Mouse (Mus musculus): ENCODE data around the gene Fgd6. TPM values are rescaled to one million over a fixed set of nuclear protein-coding genes. Genes with fewer than 3 reads are reported as not detected.

Gene Fgd6
- polyA plus RNA-seq, 1 experiment, result 3.7 TPM

GRCm38 (mm10) chr10:94164104-94164845 is 128.5 kb downstream of the Fgd6 start:
- Histone ChIP-seq H3K36me3 (ENCODE audit: control insufficient read depth, insufficient read depth, low read length) (peaks cover 50% of the 10 kb centered on the region), H3K4me1 (ENCODE audit: control insufficient read depth, insufficient read depth, insufficient read length, low read length) (no peaks in the 10 kb centered on the region), H3K27ac (ENCODE audit: insufficient read depth, low read depth, low read length) (no peak overlapping the region), H3K4me3 (ENCODE audit: low read depth, low read length) (no peak overlapping the region), H3K27me3 (ENCODE audit: control insufficient read depth, insufficient read depth, low read length) (no peaks in the 10 kb centered on the region)
- TF ChIP-seq CTCF (IDR thresholded peaks at IDR 0.05; ENCODE audit: extremely low read depth, insufficient read length, insufficient replicate concordance, low read depth, low read length), result no peak
- TF ChIP-seq POLR2A (IDR thresholded peaks at IDR 0.05; ENCODE audit: low read depth, low read length), result no peak
- WGBS, result 83% methylated on average over 5 of the region's 5 CpGs

GRCm38 (mm10) chr10:94165426-94165825 is 129.6 kb downstream of the Fgd6 start:
- WGBS, result 78% methylated on average over 16 of the region's 16 CpGs
- no peak overlapping the region for H3K27ac ChIP-seq (ENCODE audit: insufficient read depth, low read depth, low read length)
- no peaks in the 10 kb centered on the region for H3K4me1 ChIP-seq (ENCODE audit: control insufficient read depth, insufficient read depth, insufficient read length, low read length)
- peaks cover 53% of the 10 kb centered on the region for H3K36me3 ChIP-seq (ENCODE audit: control insufficient read depth, insufficient read depth, low read length)
- no peaks in the 10 kb centered on the region for H3K27me3 ChIP-seq (ENCODE audit: control insufficient read depth, insufficient read depth, low read length)
- H3K4me3 ChIP-seq (ENCODE audit: low read depth, low read length), result no peak overlapping the region
- TF ChIP-seq POLR2A (IDR thresholded peaks at IDR 0.05; ENCODE audit: low read depth, low read length) (no peak), CTCF (IDR thresholded peaks at IDR 0.05; ENCODE audit: extremely low read depth, insufficient read length, insufficient replicate concordance, low read depth, low read length) (no peak)

- 90% methylated on average over 11 of the region's 11 CpGs for WGBS
- Histone ChIP-seq H3K36me3 (ENCODE audit: control insufficient read depth, insufficient read depth, low read length) (peaks cover 56% of the 10 kb centered on the region), H3K27ac (ENCODE audit: insufficient read depth, low read depth, low read length) (no peak overlapping the region), H3K27me3 (ENCODE audit: control insufficient read depth, insufficient read depth, low read length) (no peaks in the 10 kb centered on the region), H3K4me3 (ENCODE audit: low read depth, low read length) (no peak overlapping the region), H3K4me1 (ENCODE audit: control insufficient read depth, insufficient read depth, insufficient read length, low read length) (peaks cover 3% of the 10 kb centered on the region; the same call in 1 of the 2 replicates)
- TF ChIP-seq CTCF (IDR thresholded peaks at IDR 0.05; ENCODE audit: extremely low read depth, insufficient read length, insufficient replicate concordance, low read depth, low read length), result no peak
- no peak for TF ChIP-seq POLR2A (IDR thresholded peaks at IDR 0.05; ENCODE audit: low read depth, low read length)
Observed at GRCm38 (mm10) chr10:94167051-94167750, 131.4 kb downstream of the Fgd6 start.

GRCm38 (mm10) chr10:94171440-94172130 is 135.8 kb downstream of the Fgd6 start:
- H3K36me3 ChIP-seq (ENCODE audit: control insufficient read depth, insufficient read depth, low read length), result peaks cover 45% of the 10 kb centered on the region
- peaks cover 3% of the 10 kb centered on the region; the same call in 1 of the 2 replicates for H3K4me1 ChIP-seq (ENCODE audit: control insufficient read depth, insufficient read depth, insufficient read length, low read length)
- H3K27me3 ChIP-seq (ENCODE audit: control insufficient read depth, insufficient read depth, low read length), result no peaks in the 10 kb centered on the region
- H3K4me3 ChIP-seq (ENCODE audit: low read depth, low read length), result no peak overlapping the region
- WGBS, result 71% methylated on average over 12 of the region's 12 CpGs
- no peak for TF ChIP-seq CTCF (IDR thresholded peaks at IDR 0.05; ENCODE audit: extremely low read depth, insufficient read length, insufficient replicate concordance, low read depth, low read length)
- no peak for TF ChIP-seq POLR2A (IDR thresholded peaks at IDR 0.05; ENCODE audit: low read depth, low read length)
- H3K27ac ChIP-seq (ENCODE audit: insufficient read depth, low read depth, low read length), result peak overlapping the region; percentile 45; the same call in 1 of the 2 replicates

GRCm38 (mm10) chr10:94172137-94172536 is 136.3 kb downstream of the Fgd6 start:
- Histone ChIP-seq H3K36me3 (ENCODE audit: control insufficient read depth, insufficient read depth, low read length) (peaks cover 41% of the 10 kb centered on the region), H3K27me3 (ENCODE audit: control insufficient read depth, insufficient read depth, low read length) (no peaks in the 10 kb centered on the region), H3K27ac (ENCODE audit: insufficient read depth, low read depth, low read length) (no peak overlapping the region), H3K4me3 (ENCODE audit: low read depth, low read length) (no peak overlapping the region), H3K4me1 (ENCODE audit: control insufficient read depth, insufficient read depth, insufficient read length, low read length) (peaks cover 3% of the 10 kb centered on the region; the same call in 1 of the 2 replicates)
- no peak for TF ChIP-seq CTCF (IDR thresholded peaks at IDR 0.05; ENCODE audit: extremely low read depth, insufficient read length, insufficient replicate concordance, low read depth, low read length)
- 87% methylated on average over 11 of the region's 11 CpGs for WGBS

- Histone ChIP-seq H3K4me1 (ENCODE audit: control insufficient read depth, insufficient read depth, insufficient read length, low read length) (peaks cover 3% of the 10 kb centered on the region; the same call in 1 of the 2 replicates), H3K36me3 (ENCODE audit: control insufficient read depth, insufficient read depth, low read length) (peaks cover 35% of the 10 kb centered on the region), H3K27me3 (ENCODE audit: control insufficient read depth, insufficient read depth, low read length) (no peaks in the 10 kb centered on the region), H3K27ac (ENCODE audit: insufficient read depth, low read depth, low read length) (no peak overlapping the region), H3K4me3 (ENCODE audit: low read depth, low read length) (no peak overlapping the region)
- 89% methylated on average over 6 of the region's 6 CpGs for WGBS
- TF ChIP-seq POLR2A (IDR thresholded peaks at IDR 0.05; ENCODE audit: low read depth, low read length), result no peak
- no peak for TF ChIP-seq CTCF (IDR thresholded peaks at IDR 0.05; ENCODE audit: extremely low read depth, insufficient read length, insufficient replicate concordance, low read depth, low read length)
Observed at GRCm38 (mm10) chr10:94172706-94173105, 136.9 kb downstream of the Fgd6 start.

GRCm38 (mm10) chr10:94174652-94175051 is 138.9 kb downstream of the Fgd6 start:
- 73% methylated on average over 7 of the region's 7 CpGs for WGBS
- H3K4me3 ChIP-seq (ENCODE audit: low read depth, low read length), result no peak overlapping the region
- peaks cover 5% of the 10 kb centered on the region; the same call in 1 of the 2 replicates for H3K4me1 ChIP-seq (ENCODE audit: control insufficient read depth, insufficient read depth, insufficient read length, low read length)
- no peaks in the 10 kb centered on the region for H3K27me3 ChIP-seq (ENCODE audit: control insufficient read depth, insufficient read depth, low read length)
- H3K36me3 ChIP-seq (ENCODE audit: control insufficient read depth, insufficient read depth, low read length), result peaks cover 21% of the 10 kb centered on the region
- no peak overlapping the region for H3K27ac ChIP-seq (ENCODE audit: insufficient read depth, low read depth, low read length)
- TF ChIP-seq POLR2A (IDR thresholded peaks at IDR 0.05; ENCODE audit: low read depth, low read length), result no peak
- no peak for TF ChIP-seq CTCF (IDR thresholded peaks at IDR 0.05; ENCODE audit: extremely low read depth, insufficient read length, insufficient replicate concordance, low read depth, low read length)
